Mouse (Mus musculus): ENCODE results near the gene Ankrd13c. TPM values are rescaled to one million over a fixed set of nuclear protein-coding genes. Genes with fewer than 3 reads are reported as not detected.
A peak's percentile ranks its signal among the peaks of the same experiment; 100 is the strongest.

Ankrd13c gene
- polyA plus RNA-seq, 1 experiment from 2014 or later, result 21.5 TPM

- WGBS, result 89% methylated on average over 3 of the region's 3 CpGs
- Histone ChIP-seq H3K27ac (ENCODE audit: low read depth) (no peak overlapping the region), H3K27me3 (replicated peaks; ENCODE audit: control insufficient read depth, insufficient read depth, low read length) (no peaks in the 10 kb centered on the region), H3K4me1 (replicated peaks; ENCODE audit: control insufficient read depth, insufficient read depth, low read length) (no peaks in the 10 kb centered on the region), H3K9ac (ENCODE audit: low read length) (no peak overlapping the region), H3K4me2 (ENCODE audit: low read length) (no peak overlapping the region), H3K36me3 (ENCODE audit: control insufficient read depth, insufficient read depth, low read length) (no peaks in the 10 kb centered on the region), H3K4me3 (ENCODE audit: low read depth, low read length) (no peak overlapping the region), H3K9me3 (ENCODE audit: control insufficient read depth, low read length) (no peaks in the 10 kb centered on the region)
- DNase-seq (ENCODE audit: low spot score) (no peak), ATAC-seq (replicated peaks; ENCODE audit: low FRiP score, low TSS enrichment, low read depth) (no peak)
These were observed 23.7 kb upstream of the Ankrd13c start for GRCm38 (mm10) chr3:157923268-157923835.

GRCm38 (mm10) chr3:157924692-157925328, 22.2 kb upstream of the Ankrd13c start, which contains the start of gene Cth:
Gene Cth, minus strand, starts transcription at chr3:157925077.
- WGBS, result under 1% methylated on average over 30 of the region's 30 CpGs
- ATAC-seq (replicated peaks; ENCODE audit: low FRiP score, low TSS enrichment, low read depth) (peak; percentile 100), DNase-seq (ENCODE audit: low spot score) (peak; percentile 88)
- peak within 1 kb of the TSS; percentile 65 for H3K4me2 ChIP-seq (ENCODE audit: low read length)
- H3K4me3 ChIP-seq (ENCODE audit: low read depth, low read length), result peak within 1 kb of the TSS; percentile 44
- no peaks in the 10 kb centered on the region for H3K36me3 ChIP-seq (ENCODE audit: control insufficient read depth, insufficient read depth, low read length)
- H3K9me3 ChIP-seq (ENCODE audit: control insufficient read depth, low read length), result no peaks in the 10 kb centered on the region
- no peaks in the 10 kb centered on the region for H3K4me1 ChIP-seq (replicated peaks; ENCODE audit: control insufficient read depth, insufficient read depth, low read length)
- H3K9ac ChIP-seq (ENCODE audit: low read length), result peak within 1 kb of the TSS; percentile 43
- H3K27ac ChIP-seq (ENCODE audit: low read depth), result no peak within 1 kb of the TSS
- no peaks in the 10 kb centered on the region for H3K27me3 ChIP-seq (replicated peaks; ENCODE audit: control insufficient read depth, insufficient read depth, low read length)

GRCm38 (mm10) chr3:157925706-157926510, 21.1 kb upstream of the Ankrd13c start:
- Histone ChIP-seq H3K36me3 (ENCODE audit: control insufficient read depth, insufficient read depth, low read length) (no peaks in the 10 kb centered on the region), H3K27me3 (replicated peaks; ENCODE audit: control insufficient read depth, insufficient read depth, low read length) (no peaks in the 10 kb centered on the region), H3K9ac (ENCODE audit: low read length) (no peak overlapping the region), H3K4me1 (replicated peaks; ENCODE audit: control insufficient read depth, insufficient read depth, low read length) (no peaks in the 10 kb centered on the region), H3K4me3 (ENCODE audit: low read depth, low read length) (no peak overlapping the region), H3K4me2 (ENCODE audit: low read length) (no peak overlapping the region), H3K27ac (ENCODE audit: low read depth) (no peak overlapping the region), H3K9me3 (ENCODE audit: control insufficient read depth, low read length) (no peaks in the 10 kb centered on the region)
- 85% methylated on average over 14 of the region's 14 CpGs for WGBS
- DNase-seq (ENCODE audit: low spot score) (no peak), ATAC-seq (replicated peaks; ENCODE audit: low FRiP score, low TSS enrichment, low read depth) (no peak)

- H3K4me2 ChIP-seq (ENCODE audit: low read length), result no peak overlapping the region
- WGBS, result 30% methylated on average over 2 of the region's 2 CpGs
- DNase-seq (ENCODE audit: low spot score), result no peak
- no peaks in the 10 kb centered on the region for H3K4me1 ChIP-seq (replicated peaks; ENCODE audit: control insufficient read depth, insufficient read depth, low read length)
- no peak overlapping the region for H3K9ac ChIP-seq (ENCODE audit: low read length)
- no peak overlapping the region for H3K27ac ChIP-seq (ENCODE audit: low read depth)
- H3K27me3 ChIP-seq (replicated peaks; ENCODE audit: control insufficient read depth, insufficient read depth, low read length), result no peaks in the 10 kb centered on the region
- ATAC-seq (replicated peaks; ENCODE audit: low FRiP score, low TSS enrichment, low read depth), result no peak
- no peaks in the 10 kb centered on the region for H3K36me3 ChIP-seq (ENCODE audit: control insufficient read depth, insufficient read depth, low read length)
- no peak overlapping the region for H3K4me3 ChIP-seq (ENCODE audit: low read depth, low read length)
- H3K9me3 ChIP-seq (ENCODE audit: control insufficient read depth, low read length), result no peaks in the 10 kb centered on the region
These were observed 20.3 kb upstream of the Ankrd13c start for GRCm38 (mm10) chr3:157926761-157927160.

- no peak overlapping the region for H3K4me3 ChIP-seq (ENCODE audit: low read depth, low read length)
- no peaks in the 10 kb centered on the region for H3K27me3 ChIP-seq (replicated peaks; ENCODE audit: control insufficient read depth, insufficient read depth, low read length)
- ATAC-seq (replicated peaks; ENCODE audit: low FRiP score, low TSS enrichment, low read depth) (no peak), DNase-seq (ENCODE audit: low spot score) (no peak)
- no peak overlapping the region for H3K4me2 ChIP-seq (ENCODE audit: low read length)
- no peak overlapping the region for H3K9ac ChIP-seq (ENCODE audit: low read length)
- WGBS, result 75% methylated on average over 2 of the region's 2 CpGs
- H3K27ac ChIP-seq (ENCODE audit: low read depth), result no peak overlapping the region
- no peaks in the 10 kb centered on the region for H3K4me1 ChIP-seq (replicated peaks; ENCODE audit: control insufficient read depth, insufficient read depth, low read length)
- no peaks in the 10 kb centered on the region for H3K9me3 ChIP-seq (ENCODE audit: control insufficient read depth, low read length)
- no peaks in the 10 kb centered on the region for H3K36me3 ChIP-seq (ENCODE audit: control insufficient read depth, insufficient read depth, low read length)
These were observed 18.3 kb upstream of the Ankrd13c start for GRCm38 (mm10) chr3:157928731-157929130.

- no peak overlapping the region for H3K27ac ChIP-seq (ENCODE audit: low read depth)
- no peaks in the 10 kb centered on the region for H3K9me3 ChIP-seq (ENCODE audit: control insufficient read depth, low read length)
- WGBS, result 76% methylated on average over 1 of the region's 1 CpGs
- H3K4me2 ChIP-seq (ENCODE audit: low read length), result no peak overlapping the region
- DNase-seq (ENCODE audit: low spot score) (no peak), ATAC-seq (replicated peaks; ENCODE audit: low FRiP score, low TSS enrichment, low read depth) (no peak)
- no peaks in the 10 kb centered on the region for H3K27me3 ChIP-seq (replicated peaks; ENCODE audit: control insufficient read depth, insufficient read depth, low read length)
- H3K4me1 ChIP-seq (replicated peaks; ENCODE audit: control insufficient read depth, insufficient read depth, low read length), result no peaks in the 10 kb centered on the region
- no peak overlapping the region for H3K4me3 ChIP-seq (ENCODE audit: low read depth, low read length)
- no peak overlapping the region for H3K9ac ChIP-seq (ENCODE audit: low read length)
- no peaks in the 10 kb centered on the region for H3K36me3 ChIP-seq (ENCODE audit: control insufficient read depth, insufficient read depth, low read length)
These were observed 17.6 kb upstream of the Ankrd13c start for GRCm38 (mm10) chr3:157929417-157929816.

GRCm38 (mm10) chr3:157931592-157931991, 15.4 kb upstream of the Ankrd13c start:
- 55% methylated on average over 3 of the region's 3 CpGs for WGBS

GRCm38 (mm10) chr3:157932074-157932473, 15.0 kb upstream of the Ankrd13c start:
- no peak; the same call in 1 of the 2 replicates for ATAC-seq (replicated peaks; ENCODE audit: low FRiP score, low TSS enrichment, low read depth)
- no peak for DNase-seq (ENCODE audit: low spot score)
- H3K9me3 ChIP-seq (ENCODE audit: control insufficient read depth, low read length), result no peaks in the 10 kb centered on the region
- WGBS, result 46% methylated on average over 3 of the region's 3 CpGs
- no peaks in the 10 kb centered on the region for H3K36me3 ChIP-seq (ENCODE audit: control insufficient read depth, insufficient read depth, low read length)
- H3K9ac ChIP-seq (ENCODE audit: low read length), result no peak overlapping the region
- H3K4me3 ChIP-seq (ENCODE audit: low read depth, low read length), result no peak overlapping the region
- no peaks in the 10 kb centered on the region for H3K27me3 ChIP-seq (replicated peaks; ENCODE audit: control insufficient read depth, insufficient read depth, low read length)
- no peak overlapping the region for H3K4me2 ChIP-seq (ENCODE audit: low read length)
- no peak overlapping the region for H3K27ac ChIP-seq (ENCODE audit: low read depth)
- H3K4me1 ChIP-seq (replicated peaks; ENCODE audit: control insufficient read depth, insufficient read depth, low read length), result no peaks in the 10 kb centered on the region

More at GRCm38 (mm10) chr3:157931592-157931991, 15.4 kb upstream of the Ankrd13c start:
- Histone ChIP-seq H3K9ac (ENCODE audit: low read length) (no peak overlapping the region), H3K36me3 (ENCODE audit: control insufficient read depth, insufficient read depth, low read length) (no peaks in the 10 kb centered on the region), H3K9me3 (ENCODE audit: control insufficient read depth, low read length) (no peaks in the 10 kb centered on the region), H3K27ac (ENCODE audit: low read depth) (no peak overlapping the region), H3K4me3 (ENCODE audit: low read depth, low read length) (no peak overlapping the region), H3K27me3 (replicated peaks; ENCODE audit: control insufficient read depth, insufficient read depth, low read length) (no peaks in the 10 kb centered on the region), H3K4me1 (replicated peaks; ENCODE audit: control insufficient read depth, insufficient read depth, low read length) (no peaks in the 10 kb centered on the region), H3K4me2 (ENCODE audit: low read length) (no peak overlapping the region)
- DNase-seq (ENCODE audit: low spot score) (no peak), ATAC-seq (replicated peaks; ENCODE audit: low FRiP score, low TSS enrichment, low read depth) (peak; percentile 42)
